Mouse (Mus musculus) fibroblast of lung, adult 2 months (primary cell): ENCODE data around the gene Hcfc2.

ENCODE experiments used
- DNase-seq: peaks from one replicate; pipeline ENCODE4 v3.0.0-alpha.2; 2011; ENCODE audit warnings: low read depth

Gene Hcfc2

DNA sequence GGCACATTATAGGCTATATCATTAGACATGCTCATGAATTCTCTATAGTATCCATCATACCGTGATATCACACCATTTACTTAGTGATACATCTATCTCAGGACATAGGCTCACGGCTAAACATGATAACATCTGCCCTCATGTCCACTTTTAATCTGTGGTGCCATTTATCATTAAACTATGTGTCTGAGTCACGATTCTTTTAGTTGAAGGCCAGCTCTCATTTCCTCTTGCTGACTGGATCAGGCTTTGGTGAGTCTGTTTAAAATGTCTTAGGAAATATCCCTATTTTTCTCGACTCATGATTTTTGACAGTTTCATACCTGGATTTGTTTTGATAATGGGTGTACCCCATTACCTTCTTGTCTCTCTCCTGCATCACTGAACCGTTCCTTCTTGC, at the start of gene Hcfc2:
Gene Hcfc2 (plus strand): TSS at position 205 of the 400 bp plus-strand sequence.
- no peak for DNase-seq

DNA sequence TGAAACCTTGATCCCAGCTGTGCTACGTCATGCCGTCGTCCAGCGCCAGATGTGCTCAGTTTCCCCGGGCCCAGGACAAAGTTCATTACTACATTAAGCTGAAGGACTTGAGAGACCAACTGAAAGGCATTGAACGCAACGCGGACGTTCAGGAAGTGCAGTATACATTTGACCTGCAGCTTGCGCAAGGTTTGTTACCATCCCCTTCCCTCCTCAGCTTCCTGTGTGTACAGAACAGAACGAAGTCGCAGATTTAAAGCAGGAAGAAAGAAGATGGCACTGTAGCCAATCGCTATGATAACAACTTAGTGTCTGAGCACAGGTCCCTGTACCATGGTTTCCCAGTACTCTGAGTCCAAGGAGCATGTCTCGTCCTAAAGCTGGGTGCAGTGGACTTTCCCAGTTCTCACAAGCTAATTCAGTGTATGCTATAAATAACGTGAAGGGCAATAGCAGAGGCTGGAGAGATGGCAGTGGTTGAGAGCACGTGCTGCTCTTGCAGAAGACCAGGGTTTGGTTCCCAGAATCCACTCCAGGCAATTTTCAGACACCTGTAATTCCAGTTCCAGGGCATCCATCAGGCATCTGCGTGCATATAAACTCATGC, 48.7 kb upstream of the Hcfc2 start:
- no peak for DNase-seq

DNA sequence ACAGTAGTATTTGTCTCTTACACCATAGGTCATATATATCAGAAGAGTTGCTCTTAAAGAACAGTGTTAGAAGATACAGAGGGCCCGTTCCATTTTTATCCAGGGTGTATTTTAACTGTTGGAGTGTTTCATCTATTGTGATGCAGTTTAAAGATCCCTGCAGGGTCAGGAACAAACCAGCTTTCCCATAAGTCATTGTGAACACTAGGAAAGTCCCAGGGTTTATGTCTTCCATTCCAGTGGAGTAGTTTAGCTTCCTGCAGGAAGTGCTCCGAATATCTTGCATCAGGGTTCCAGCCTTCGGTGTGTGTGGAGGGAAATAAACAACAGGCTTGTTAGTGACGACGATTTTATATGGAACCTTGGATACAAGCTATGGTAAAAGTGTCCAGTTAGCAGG, 44.7 kb upstream of the Hcfc2 start:
- DNase-seq, result no peak

DNA sequence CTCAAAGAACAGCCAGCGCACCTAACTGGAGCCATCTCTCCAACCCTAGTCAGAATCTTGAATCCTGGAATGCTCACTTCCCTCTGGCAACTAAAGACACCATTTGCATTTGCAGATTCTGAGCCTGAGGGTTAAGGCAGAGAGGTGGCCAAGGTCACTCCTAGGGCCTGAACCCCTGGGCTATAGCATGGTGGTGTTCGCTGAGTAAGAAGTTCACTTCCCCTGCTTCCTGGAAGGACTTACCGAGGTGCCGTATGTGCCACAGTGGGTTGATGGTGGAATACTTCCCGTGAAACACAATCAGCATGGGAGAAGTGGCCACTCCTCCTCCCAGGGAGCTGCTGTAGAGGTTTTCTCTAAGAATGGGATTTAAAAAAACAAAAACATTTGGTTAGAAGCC, 43.3 kb upstream of the Hcfc2 start:
- no peak for DNase-seq

DNA sequence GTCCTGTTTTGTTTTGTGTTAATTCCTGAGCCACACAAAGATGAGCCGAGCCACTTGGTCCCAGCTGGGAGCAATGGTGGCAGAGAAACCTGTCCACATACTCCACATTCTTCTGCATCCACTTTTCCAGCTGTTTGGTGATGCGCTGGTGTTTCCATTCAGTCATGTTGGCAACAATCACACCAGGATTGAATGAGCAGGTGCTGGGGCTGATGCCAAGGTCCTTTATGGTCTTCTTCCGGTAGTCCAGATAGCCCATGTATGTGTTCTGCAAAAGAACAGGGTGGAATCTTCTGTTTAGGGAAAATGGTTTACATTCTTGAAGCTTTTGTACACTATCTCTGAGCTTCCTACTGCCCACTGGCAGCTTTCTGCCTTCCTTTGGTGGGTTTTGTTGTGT, 41.4 kb upstream of the Hcfc2 start:
- no peak for DNase-seq

DNA sequence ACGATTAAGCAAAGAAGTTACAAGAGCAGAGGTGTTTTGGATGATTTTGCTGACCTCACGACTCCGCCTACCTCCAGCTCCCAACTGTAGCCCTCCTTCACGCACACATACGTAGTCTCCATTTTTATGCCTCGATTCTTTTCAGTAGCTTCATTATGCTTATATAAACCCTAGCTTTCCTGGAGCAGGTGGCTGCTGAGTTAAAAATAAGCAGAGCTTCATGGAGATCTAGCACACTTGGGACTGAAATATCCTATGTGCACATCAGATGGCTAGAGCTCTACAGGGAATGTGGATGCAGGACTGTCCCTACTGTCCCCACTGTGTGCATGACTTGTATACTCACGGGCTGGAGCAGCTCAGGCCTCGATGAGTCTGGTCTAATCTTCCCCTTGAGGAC, 34.1 kb upstream of the Hcfc2 start:
- no peak for DNase-seq

DNA sequence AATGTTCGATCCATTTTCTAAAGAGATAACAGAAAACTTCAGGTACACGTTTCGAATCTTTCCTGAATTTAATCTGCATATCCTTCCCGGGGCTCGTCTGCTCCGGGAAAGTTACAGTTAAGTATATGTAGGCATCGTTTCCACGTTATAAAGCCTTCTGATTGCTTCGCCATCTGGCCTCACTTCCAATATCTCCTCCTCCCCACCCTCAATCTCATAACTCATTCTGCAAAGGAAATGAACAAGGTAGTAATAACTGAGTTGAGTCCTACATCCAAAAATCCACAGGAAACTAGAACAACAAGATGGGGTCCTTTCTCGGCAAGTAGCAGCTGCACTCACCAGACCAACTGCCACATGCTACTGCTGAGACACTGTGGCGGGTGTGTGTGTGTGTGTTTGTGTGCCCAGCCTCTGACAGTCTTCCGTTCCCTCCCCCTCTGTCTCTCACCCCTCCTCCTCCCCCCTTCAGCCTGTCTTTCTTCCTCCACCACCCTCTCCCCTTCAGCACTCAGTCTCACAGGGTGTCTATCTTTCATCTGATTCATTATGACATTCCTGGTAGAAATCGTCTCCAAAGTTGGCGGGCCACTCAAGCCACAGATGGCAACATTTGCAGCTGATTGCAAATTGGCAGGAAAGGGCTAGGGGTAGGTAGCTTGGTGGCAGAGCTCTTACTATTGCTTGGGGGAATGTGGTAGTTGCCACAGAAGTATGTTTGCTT, 33.5 kb upstream of the Hcfc2 start:
- no peak for DNase-seq

DNA sequence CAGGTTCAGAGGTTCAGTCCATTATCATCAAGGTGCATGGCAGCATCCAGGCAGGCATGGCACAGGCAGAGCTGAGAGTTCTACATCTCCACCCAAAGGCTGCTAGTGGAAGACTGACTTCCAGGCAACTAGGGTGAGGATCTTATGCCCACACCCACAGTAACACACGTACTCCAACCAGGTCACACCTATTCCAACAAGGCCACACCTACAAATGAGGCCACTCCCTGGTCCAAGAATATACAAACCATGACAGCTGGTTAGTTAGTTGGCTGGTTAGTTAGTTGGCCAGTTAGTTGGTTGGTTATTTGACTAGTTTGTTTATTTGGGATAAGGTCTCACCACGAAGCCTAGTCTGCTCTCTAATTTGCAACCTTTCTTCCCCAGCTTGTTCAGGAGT, 32.7 kb upstream of the Hcfc2 start:
- no peak for DNase-seq

DNA sequence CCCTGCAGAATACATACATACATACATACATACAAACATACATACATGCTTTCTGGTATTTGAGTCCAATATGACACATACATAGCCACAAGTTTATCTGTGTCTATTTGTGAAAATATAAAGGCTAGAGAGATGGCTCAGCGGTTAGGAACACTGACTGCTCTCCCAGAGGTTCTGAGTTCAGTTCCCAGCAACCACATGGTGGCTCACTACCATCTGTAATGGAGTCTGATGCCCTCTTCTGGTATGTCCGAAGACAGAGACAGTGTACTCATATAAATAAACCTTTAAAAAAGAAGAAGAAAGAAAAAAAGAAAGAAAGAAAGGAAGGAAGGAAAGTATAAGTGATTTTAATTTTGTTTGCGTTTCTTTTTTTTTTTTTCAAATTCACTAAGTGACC, 30.0 kb upstream of the Hcfc2 start:
- DNase-seq, result no peak

DNA sequence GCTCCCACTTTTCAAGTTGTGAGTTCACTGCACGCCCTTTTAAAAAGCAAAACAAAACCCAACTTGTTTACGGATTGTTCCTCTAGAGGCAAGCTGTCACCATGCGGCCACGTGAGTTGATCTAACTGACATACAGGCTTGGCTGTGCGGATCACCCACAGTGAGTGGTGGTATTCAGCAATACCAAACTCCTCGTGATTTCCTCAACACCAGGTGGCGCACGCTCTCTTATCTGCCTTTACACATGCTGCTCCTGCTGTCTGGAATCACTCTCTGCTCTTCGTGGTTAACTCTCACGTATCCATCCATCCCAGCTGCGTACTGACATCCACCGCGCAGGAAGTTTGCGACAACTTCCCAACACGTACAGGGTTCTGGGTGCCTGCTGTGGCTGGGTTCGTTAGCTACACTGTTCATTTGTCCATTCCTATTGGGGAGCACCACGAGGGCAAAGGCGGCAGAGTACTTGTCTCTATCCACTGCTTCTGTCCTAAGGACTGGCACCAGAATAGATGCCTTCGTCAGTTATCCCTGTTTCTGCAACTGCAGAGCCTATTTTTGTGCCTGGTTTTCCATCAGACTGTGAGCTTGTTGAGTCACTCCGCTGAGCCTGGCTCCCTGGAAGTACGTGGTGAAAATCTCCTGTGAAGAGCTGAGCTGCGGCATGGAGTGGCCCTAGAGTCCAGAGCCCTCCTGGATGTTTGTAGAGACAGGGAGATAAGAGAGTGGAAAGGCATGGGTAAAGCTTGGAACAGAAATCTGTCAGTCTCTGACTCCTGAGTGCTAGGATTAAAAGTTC, 29.3 kb upstream of the Hcfc2 start:
- DNase-seq, result peak; percentile 65

DNA sequence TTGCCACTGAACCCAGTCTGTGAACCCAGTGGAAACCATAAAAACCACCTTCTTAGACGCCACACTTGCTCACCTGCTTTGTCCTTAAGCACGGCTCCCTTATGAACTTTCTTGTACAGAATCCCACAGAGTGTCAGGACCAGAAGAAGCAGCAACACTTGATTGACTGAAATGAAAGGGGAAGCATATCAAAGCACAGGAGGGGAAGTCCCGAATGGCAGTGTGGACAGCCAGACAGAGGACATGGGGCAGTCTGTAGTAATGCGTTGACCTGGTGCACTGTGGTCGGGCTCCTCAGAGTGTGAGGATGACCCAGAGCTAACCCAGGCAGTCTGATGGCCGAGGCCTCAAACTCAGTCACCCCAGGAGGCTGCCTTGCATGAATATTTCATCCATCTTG, 25.8 kb upstream of the Hcfc2 start:
- DNase-seq, result no peak

DNA sequence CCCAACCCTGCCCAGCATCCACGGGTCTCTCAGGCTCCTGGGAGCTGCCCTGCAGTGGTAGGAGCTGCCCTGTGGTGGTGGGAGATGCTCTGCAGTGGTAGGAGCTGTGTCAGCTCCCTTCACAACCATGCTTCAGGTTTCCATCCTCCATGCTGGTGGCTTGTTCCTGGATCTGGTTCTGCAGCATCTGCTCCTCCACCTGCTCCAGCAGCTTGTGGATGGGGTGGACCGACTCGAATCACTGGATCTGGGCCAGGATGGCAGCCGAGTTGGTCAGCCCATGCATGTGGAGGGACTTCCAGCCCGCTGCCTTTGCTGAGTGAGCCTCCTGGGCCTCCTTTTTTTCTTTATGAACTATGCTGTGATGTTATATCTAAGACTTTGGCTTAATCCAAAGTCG, 19.0 kb upstream of the Hcfc2 start:
- no peak for DNase-seq

DNA sequence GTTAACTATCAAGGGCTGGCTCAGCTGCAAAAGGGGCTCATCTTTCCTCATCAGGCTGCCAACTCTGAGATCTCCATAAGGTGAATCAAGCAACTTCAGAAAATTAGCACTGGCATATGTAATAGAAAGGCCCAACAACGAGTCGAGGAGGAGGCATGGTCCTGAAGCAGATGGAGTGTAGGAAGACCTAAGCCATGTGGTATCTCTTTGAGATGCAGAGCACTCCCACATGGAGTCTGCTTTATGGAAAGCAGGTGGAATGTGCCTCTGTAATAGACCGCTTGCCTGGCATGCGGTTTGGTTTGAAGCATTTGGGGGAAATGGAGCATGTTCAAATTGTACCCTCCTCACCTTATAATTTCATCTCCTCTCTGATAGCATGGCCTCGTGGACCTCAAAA, 15.2 kb upstream of the Hcfc2 start:
- no peak for DNase-seq

DNA sequence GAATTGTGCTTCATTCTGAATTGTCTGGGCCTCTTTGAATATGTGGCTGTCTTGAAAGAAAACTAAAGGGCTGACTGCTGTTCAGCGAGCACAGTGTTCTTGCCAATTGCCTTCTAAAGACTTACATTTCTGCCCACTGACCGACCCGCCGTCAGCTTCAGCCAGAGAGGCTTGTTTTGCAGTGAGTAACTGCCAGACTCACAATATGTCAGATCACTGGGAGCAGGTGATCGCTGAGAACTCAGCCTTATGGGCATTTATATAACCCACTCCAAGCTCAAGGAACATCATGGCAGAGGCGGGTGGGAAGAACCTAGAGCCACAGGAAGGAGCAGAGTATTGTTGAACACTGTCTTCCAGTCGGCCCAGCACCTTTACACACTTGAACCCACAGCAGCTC, 14.3 kb upstream of the Hcfc2 start:
- no peak for DNase-seq

DNA sequence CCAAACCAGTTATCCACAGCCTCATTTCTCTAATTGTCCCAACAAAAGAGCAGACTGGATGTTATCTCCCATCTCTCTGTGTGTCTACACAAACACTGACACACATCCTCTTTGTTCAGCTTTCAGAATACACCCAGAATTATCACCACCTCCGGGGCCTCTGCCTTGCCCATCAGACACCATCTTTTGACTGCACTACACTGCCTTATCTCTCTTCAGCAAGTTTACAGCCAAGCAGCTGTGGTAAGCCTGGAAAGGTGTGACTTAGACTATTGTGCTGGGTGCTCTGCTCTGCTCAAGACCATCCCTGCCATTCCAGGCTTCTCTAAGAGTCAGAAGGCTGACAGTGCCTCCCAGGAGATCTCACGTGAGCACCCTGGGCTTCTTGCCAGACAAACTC, 10.5 kb upstream of the Hcfc2 start:
- no peak for DNase-seq

DNA sequence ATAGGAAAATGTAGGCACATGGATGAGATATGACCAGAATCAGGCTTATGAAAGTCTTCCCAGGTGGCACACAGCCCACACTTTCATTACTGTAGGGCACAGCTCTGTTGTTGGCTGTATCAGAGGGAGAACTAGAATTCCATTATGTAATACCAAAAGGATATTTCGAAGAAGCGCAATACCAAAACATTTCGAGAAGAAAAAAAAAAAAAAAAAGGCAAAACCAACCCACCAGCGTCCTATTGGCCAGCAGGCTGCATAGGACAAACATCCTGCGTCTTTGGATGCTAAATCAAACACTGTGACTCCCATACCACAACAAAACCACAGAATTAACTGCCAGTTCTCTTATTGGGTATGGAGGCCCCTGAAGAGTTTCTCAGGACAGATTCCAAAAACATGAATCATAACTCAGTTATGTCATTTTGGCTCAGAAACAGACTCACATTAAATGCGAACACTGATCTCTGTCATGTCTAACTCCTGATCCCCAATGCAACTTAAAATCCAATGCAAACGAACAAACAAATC, 6.2 kb upstream of the Hcfc2 start:
- DNase-seq, result peak; percentile 59

DNA sequence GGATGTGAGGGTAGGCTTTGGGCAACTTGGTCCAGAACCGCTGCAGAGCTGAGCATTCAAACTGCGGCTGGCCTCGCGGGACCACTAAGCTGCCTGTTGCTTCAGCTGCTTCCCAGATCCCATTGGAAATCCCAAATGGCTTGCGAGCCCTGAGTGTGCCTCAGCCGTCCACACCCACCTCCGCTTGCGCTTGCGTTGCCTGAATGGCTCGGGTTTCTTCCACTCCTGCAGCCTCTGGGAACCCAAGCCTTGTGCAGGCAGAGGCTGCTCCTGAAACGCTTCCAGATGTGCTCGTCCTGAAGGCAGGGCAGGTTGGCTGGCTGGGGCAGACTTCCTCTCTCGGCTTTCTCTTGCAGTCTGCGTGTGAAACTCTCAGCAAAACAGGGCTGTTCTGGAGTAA, 5.5 kb upstream of the Hcfc2 start, which contains the start of gene Glt8d2:
Gene Glt8d2 (minus strand): TSS at position 157 of the 400 bp plus-strand sequence.
- peak; percentile 84 for DNase-seq

DNA sequence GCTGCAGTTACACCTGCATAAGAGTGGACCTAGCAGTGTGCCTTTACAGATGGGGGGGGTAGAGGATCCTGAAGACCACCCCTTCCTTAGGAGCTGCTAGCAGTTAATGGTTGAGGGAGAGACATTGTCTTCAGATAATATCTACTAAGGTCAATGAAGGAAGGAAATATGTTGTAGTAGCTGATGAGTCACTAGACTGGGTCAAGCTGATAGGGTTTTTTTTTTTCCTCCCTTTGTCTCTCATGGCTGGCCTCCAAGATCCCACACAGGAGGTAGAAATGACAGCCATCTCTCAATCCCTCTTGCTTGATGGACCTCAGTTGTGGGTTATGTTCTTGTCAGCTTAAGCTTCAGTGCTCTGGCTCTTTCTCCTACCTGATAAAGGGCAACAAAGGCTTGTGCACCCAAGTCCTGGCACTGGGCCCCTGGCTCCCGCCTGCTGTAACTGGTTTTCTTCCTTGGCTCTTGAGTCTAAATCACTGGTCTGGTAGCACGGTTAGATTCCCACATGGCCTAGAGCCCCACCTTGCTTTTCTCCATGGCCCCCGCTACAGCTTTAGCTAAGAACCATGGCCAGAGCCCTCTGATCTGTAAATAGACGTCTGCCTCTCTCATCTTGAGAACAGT, 606 bp downstream of the Hcfc2 start:
- DNase-seq, result no peak

DNA sequence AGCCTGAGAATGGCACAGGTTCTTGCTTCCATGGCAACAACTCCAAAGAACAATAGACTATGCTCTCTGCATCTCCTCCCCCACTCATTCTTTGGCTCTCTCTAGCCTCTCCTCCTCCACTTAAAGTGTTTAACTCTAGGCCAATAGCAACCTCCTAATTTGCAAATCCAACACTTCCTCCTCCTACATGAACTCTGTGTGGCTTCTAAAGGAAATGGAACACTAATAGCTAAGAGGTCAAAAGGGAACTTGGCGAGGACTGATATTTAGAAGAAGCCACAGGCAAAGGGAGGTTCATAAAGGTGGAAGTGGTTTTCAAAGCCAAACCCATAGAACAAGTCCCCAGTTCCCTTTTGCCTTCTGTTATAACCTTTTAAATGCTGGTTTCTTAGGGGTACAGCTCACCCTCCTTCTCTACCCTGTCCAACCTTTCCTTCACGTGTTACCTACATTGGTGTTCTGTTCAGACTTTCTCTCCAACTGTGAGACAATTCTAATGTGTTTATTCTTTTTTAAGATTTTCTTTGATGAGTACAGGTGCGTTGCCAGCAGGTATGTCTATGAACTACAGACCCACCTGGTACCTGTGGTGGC, 1.4 kb downstream of the Hcfc2 start:
- no peak for DNase-seq

DNA sequence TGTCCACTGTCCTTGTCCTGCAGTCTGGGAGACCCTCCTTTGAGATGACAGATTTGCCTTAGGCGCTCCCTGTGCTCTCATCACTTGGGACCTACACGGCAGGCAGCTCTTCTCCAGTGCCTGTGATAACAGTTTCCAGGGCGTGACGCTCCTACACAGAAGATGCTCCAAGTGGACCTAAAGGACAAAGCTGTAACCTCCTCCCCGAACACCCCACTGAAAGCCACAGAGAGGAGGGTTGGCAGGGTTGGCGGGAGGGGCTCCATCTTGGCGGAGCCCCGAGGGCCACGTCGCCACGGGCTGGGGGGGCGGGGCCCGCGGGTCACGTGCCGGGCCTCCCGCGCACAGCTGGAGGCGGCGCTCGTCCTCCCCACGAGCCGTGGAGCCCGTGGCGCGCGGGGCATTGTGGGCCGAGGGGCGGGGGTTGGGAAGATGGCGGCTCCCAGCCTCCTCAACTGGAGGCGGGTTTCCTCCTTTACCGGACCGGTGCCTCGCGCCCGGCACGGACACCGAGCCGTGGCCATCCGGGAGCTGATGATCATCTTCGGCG, 2.8 kb downstream of the Hcfc2 start:
- peak; percentile 46 for DNase-seq

DNA sequence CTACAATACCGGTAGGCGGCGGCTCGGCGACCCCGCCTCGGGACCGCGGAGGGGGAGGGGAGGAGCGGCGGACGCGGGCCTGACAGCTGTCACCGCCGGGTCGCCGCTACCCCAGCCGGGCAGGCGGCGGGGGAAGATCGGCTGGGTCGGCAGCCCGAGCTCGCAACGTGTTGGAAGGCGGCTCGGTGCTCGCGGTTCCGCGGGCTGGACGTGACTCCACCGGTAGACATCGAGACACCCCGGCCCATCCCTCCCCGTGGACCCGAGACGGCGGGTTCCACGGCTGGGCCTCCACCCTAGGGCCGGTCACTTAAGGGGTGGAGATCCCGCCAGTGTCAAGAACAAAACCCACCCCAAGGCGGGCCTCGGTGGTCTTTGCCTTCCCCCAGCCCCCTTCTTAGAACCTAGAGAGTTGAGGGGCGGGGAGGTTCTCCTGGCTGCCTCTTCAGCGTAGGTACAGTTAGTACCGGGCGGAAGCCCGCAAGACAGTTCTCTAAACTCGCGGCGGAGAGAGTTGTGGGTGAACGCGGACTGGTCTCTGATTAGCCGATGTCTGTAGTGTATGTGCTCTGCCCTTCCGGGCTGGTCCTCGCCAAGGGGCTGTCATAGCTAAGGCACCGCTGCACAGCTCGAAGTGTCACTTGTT, 3.5 kb downstream of the Hcfc2 start:
- DNase-seq, result no peak
